Comparison of ENCODE assay signal across 8 mouse cellular contexts in genomic region chr10:127049395-127050118, GRCm38 (mm10). TPM values are rescaled to one million over a fixed set of nuclear protein-coding genes. Genes with fewer than 3 reads are reported as not detected.
DNase-seq lines count a peak whose midpoint lies in the region; ATAC-seq and TF ChIP-seq lines count a peak whose summit lies in the region.

No protein-coding gene starts in this region.

- 3% methylated on average over 29 of the region's 29 CpGs for WGBS in forebrain, embryonic 11.5 days
- 3% methylated on average over 29 of the region's 29 CpGs for WGBS in forebrain, embryonic 15.5 days
- WGBS in hindbrain, embryonic 12.5 days, result 4% methylated on average over 29 of the region's 29 CpGs
- WGBS in liver, embryonic 14.5 days (ENCODE audit: insufficient replicate concordance), result 4% methylated on average over 29 of the region's 29 CpGs

- no peak overlapping the region for H3K4me2 ChIP-seq in forebrain, embryonic 11.5 days (ENCODE audit: low read depth, low read length, severe bottlenecking)
- no peak overlapping the region for H3K4me2 ChIP-seq in forebrain, embryonic 15.5 days (replicated peaks)
- H3K4me2 ChIP-seq in hindbrain, embryonic 12.5 days (replicated peaks), result peak overlapping the region; percentile 6; the same call in 1 of the 2 replicates
- H3K4me2 ChIP-seq in liver, embryonic 14.5 days (ENCODE audit: low read depth), result peak overlapping the region; percentile 22; the same call in 1 of the 2 replicates

- no peak overlapping the region for H3K27ac ChIP-seq in forebrain, embryonic 11.5 days (ENCODE audit: low read depth, low read length)
- no peak overlapping the region for H3K27ac ChIP-seq in forebrain, embryonic 15.5 days (replicated peaks)
- H3K27ac ChIP-seq in hindbrain, embryonic 12.5 days, result no peak overlapping the region
- H3K27ac ChIP-seq in liver, embryonic 14.5 days, result no peak overlapping the region

- H3K27me3 ChIP-seq in forebrain, embryonic 11.5 days (ENCODE audit: control insufficient read depth, insufficient read depth, low read length), result peaks cover 36% of the 10 kb centered on the region
- H3K27me3 ChIP-seq in forebrain, embryonic 15.5 days, result peaks cover 41% of the 10 kb centered on the region
- H3K27me3 ChIP-seq in hindbrain, embryonic 12.5 days, result peaks cover 53% of the 10 kb centered on the region
- H3K27me3 ChIP-seq in liver, embryonic 14.5 days (ENCODE audit: control insufficient read depth, insufficient read depth, low read length), result peaks cover 49% of the 10 kb centered on the region

- TF ChIP-seq EP300 in liver, embryonic 14.5 days (IDR thresholded peaks at IDR 0.05; ENCODE audit: low read depth), result no peak

- intact Hi-C loops in left cerebral cortex, postnatal 36 days (cut with DNase I), result no loop called here

- peak overlapping the region; percentile 5; the same call in 1 of the 2 replicates for H3K4me3 ChIP-seq in forebrain, embryonic 11.5 days (ENCODE audit: low read depth, low read length)
- H3K4me3 ChIP-seq in forebrain, embryonic 15.5 days, result no peak overlapping the region
- H3K4me3 ChIP-seq in hindbrain, embryonic 12.5 days, result peak overlapping the region; percentile 7; the same call in 1 of the 2 replicates
- H3K4me3 ChIP-seq in liver, embryonic 14.5 days (ENCODE audit: insufficient read depth in 1 of 2, low read depth in 2 of 2, low read length in 2 of 2), result no peak overlapping the region

- no peaks in the 10 kb centered on the region for H3K9me3 ChIP-seq in forebrain, embryonic 11.5 days (ENCODE audit: control insufficient read depth, low read length)
- H3K9me3 ChIP-seq in forebrain, embryonic 15.5 days, result no peaks in the 10 kb centered on the region
- H3K9me3 ChIP-seq in hindbrain, embryonic 12.5 days (replicated peaks), result no peaks in the 10 kb centered on the region
- no peaks in the 10 kb centered on the region for H3K9me3 ChIP-seq in liver, embryonic 14.5 days (ENCODE audit: control insufficient read depth, low read length)

- peak; percentile 54 for DNase-seq in forebrain, embryonic 11.5 days (ENCODE audit: low spot score)
- no peak for DNase-seq in liver, embryonic 14.5 days (ENCODE audit: low read depth in 3 of 3, low spot score in 3 of 3)
- no peak for DNase-seq in ovary, adult 18-20 months (ENCODE audit: low spot score)
- DNase-seq in cerebellum, adult 11 months, result no peak
- no peak for DNase-seq in left cerebral cortex, postnatal 36 days (ENCODE audit: low spot score in 2 of 2)

- peak; percentile 54 for TF ChIP-seq CTCF in liver, embryonic 14.5 days (IDR thresholded peaks at IDR 0.05; ENCODE audit: low read depth)

- ATAC-seq in forebrain, embryonic 11.5 days (replicated peaks; ENCODE audit: low FRiP score), result no peak
- ATAC-seq in forebrain, embryonic 15.5 days (replicated peaks), result no peak
- peak; percentile 71 for ATAC-seq in CD4-positive, CD25-positive, alpha-beta regulatory T cell, adult 4 months
- no peak for ATAC-seq in hindbrain, embryonic 12.5 days (ENCODE audit: low FRiP score)
- no peak for ATAC-seq in liver, embryonic 14.5 days (ENCODE audit: insufficient read depth)

- H3K4me1 ChIP-seq in forebrain, embryonic 11.5 days (replicated peaks; ENCODE audit: control insufficient read depth, insufficient read depth, low read length), result peaks cover 6% of the 10 kb centered on the region; the same call in 1 of the 2 replicates
- H3K4me1 ChIP-seq in forebrain, embryonic 15.5 days, result peaks cover 5% of the 10 kb centered on the region
- H3K4me1 ChIP-seq in hindbrain, embryonic 12.5 days, result peaks cover 12% of the 10 kb centered on the region; the same call in 1 of the 2 replicates
- H3K4me1 ChIP-seq in liver, embryonic 14.5 days (replicated peaks; ENCODE audit: control insufficient read depth in 2 of 2, insufficient read depth in 2 of 2, low read length in 1 of 2), result no peaks in the 10 kb centered on the region

- no peak overlapping the region; the same call in 1 of the 2 replicates for H3K9ac ChIP-seq in forebrain, embryonic 11.5 days (ENCODE audit: low read length)
- no peak overlapping the region for H3K9ac ChIP-seq in forebrain, embryonic 15.5 days (replicated peaks)
- no peak overlapping the region for H3K9ac ChIP-seq in hindbrain, embryonic 12.5 days
- H3K9ac ChIP-seq in liver, embryonic 14.5 days (replicated peaks), result no peak overlapping the region

- no peaks in the 10 kb centered on the region for H3K36me3 ChIP-seq in forebrain, embryonic 11.5 days (ENCODE audit: control insufficient read depth, insufficient read depth, low read length)
- H3K36me3 ChIP-seq in forebrain, embryonic 15.5 days, result peaks cover 19% of the 10 kb centered on the region
- peaks cover 17% of the 10 kb centered on the region for H3K36me3 ChIP-seq in hindbrain, embryonic 12.5 days
- no peaks in the 10 kb centered on the region; the same call in 1 of the 2 replicates for H3K36me3 ChIP-seq in liver, embryonic 14.5 days (replicated peaks; ENCODE audit: control insufficient read depth, insufficient read depth, low read depth)

RNA-seq across cellular contexts. Expression of gene Cyp27b1, which starts 1.5 kb away (rescaled TPM):
- polyA plus RNA-seq in forebrain, embryonic 11.5 days (2014; fragmentation: Nextera tagmentation; extraction: Ambion mirVana), result 0.23 TPM in 1 of 2 replicates, not detected in the other
- polyA plus RNA-seq in forebrain, embryonic 15.5 days (2015; fragmentation: Nextera tagmentation; extraction: Ambion mirVana), result 0.11 and 0.15 TPM in 2 replicates
- under 1 TPM in 1 of 2 experiments, not detected in 1; 0.27 TPM for polyA plus RNA-seq in CD4-positive, CD25-positive, alpha-beta regulatory T cell, adult 4 months (2017; shearing (Covaris generic))
- polyA plus RNA-seq in hindbrain, embryonic 12.5 days (2016; fragmentation: Nextera tagmentation; extraction: Ambion mirVana), result 0.25 TPM in 1 of 2 replicates, not detected in the other
- polyA plus RNA-seq in liver, embryonic 14.5 days (2012; rRNA removed), result 0.07 and 0.08 TPM in 2 replicates
- polyA plus RNA-seq in liver, embryonic 14.5 days (2014; fragmentation: Nextera tagmentation; extraction: Ambion mirVana), result not detected in 2 replicates
- 1 to 10 TPM in 1 of 2 experiments, under 1 TPM in 1; 0.39 to 1.2 TPM for total RNA-seq in left cerebral cortex, postnatal 36 days (2021)

RNA-seq across cellular contexts. Expression of gene Eef1akmt3, which starts 8.2 kb away (rescaled TPM):
- polyA plus RNA-seq in forebrain, embryonic 11.5 days (2014; fragmentation: Nextera tagmentation; extraction: Ambion mirVana), result 0.11 TPM in 1 of 2 replicates, not detected in the other
- 0.14 and 0.28 TPM in 2 replicates for polyA plus RNA-seq in forebrain, embryonic 15.5 days (2015; fragmentation: Nextera tagmentation; extraction: Ambion mirVana)
- polyA plus RNA-seq in CD4-positive, CD25-positive, alpha-beta regulatory T cell, adult 4 months (2017; shearing (Covaris generic)), result under 1 TPM in 1 of 2 experiments, not detected in 1; 0.38 TPM
- 0.22 and 0.34 TPM in 2 replicates for polyA plus RNA-seq in hindbrain, embryonic 12.5 days (2016; fragmentation: Nextera tagmentation; extraction: Ambion mirVana)
- 0.08 and 0.09 TPM in 2 replicates for polyA plus RNA-seq in liver, embryonic 14.5 days (2012; rRNA removed)
- 0.04 TPM in 1 of 2 replicates, not detected in the other for polyA plus RNA-seq in liver, embryonic 14.5 days (2014; fragmentation: Nextera tagmentation; extraction: Ambion mirVana)
- not detected for total RNA-seq in left cerebral cortex, postnatal 36 days (2021)

RNA-seq across cellular contexts. Expression of gene Mettl1, which starts 8.3 kb away (rescaled TPM):
- 42.5 and 44.0 TPM in 2 replicates for polyA plus RNA-seq in forebrain, embryonic 11.5 days (2014; fragmentation: Nextera tagmentation; extraction: Ambion mirVana)
- polyA plus RNA-seq in forebrain, embryonic 15.5 days (2015; fragmentation: Nextera tagmentation; extraction: Ambion mirVana), result 20.6 and 22.7 TPM in 2 replicates
- 10 to 100 TPM; 29.9 to 30.2 TPM for polyA plus RNA-seq in CD4-positive, CD25-positive, alpha-beta regulatory T cell, adult 4 months (2017; shearing (Covaris generic))
- polyA plus RNA-seq in hindbrain, embryonic 12.5 days (2016; fragmentation: Nextera tagmentation; extraction: Ambion mirVana), result 31.8 and 34.9 TPM in 2 replicates
- polyA plus RNA-seq in liver, embryonic 14.5 days (2012; rRNA removed), result 10.6 and 12.5 TPM in 2 replicates
- 18.1 and 19.3 TPM in 2 replicates for polyA plus RNA-seq in liver, embryonic 14.5 days (2014; fragmentation: Nextera tagmentation; extraction: Ambion mirVana)
- total RNA-seq in left cerebral cortex, postnatal 36 days (2021), result 10 to 100 TPM in 1 of 2 experiments, 1 to 10 TPM in 1; 9.2 to 10.6 TPM

RNA-seq across cellular contexts. Expression of gene March9, which starts 10.4 kb away (rescaled TPM):
- 2.7 and 3.7 TPM in 2 replicates for polyA plus RNA-seq in forebrain, embryonic 11.5 days (2014; fragmentation: Nextera tagmentation; extraction: Ambion mirVana)
- polyA plus RNA-seq in forebrain, embryonic 15.5 days (2015; fragmentation: Nextera tagmentation; extraction: Ambion mirVana), result 5.6 and 7.0 TPM in 2 replicates
- polyA plus RNA-seq in CD4-positive, CD25-positive, alpha-beta regulatory T cell, adult 4 months (2017; shearing (Covaris generic)), result under 1 TPM; 0.19 to 0.73 TPM
- 5.4 and 6.1 TPM in 2 replicates for polyA plus RNA-seq in hindbrain, embryonic 12.5 days (2016; fragmentation: Nextera tagmentation; extraction: Ambion mirVana)
- polyA plus RNA-seq in liver, embryonic 14.5 days (2012; rRNA removed), result 0.07 and 0.12 TPM in 2 replicates
- not detected in 2 replicates for polyA plus RNA-seq in liver, embryonic 14.5 days (2014; fragmentation: Nextera tagmentation; extraction: Ambion mirVana)
- 10 to 100 TPM; 21.5 to 24.9 TPM for total RNA-seq in left cerebral cortex, postnatal 36 days (2021)

RNA-seq across cellular contexts. Expression of gene Cdk4, which starts 13.8 kb away (rescaled TPM):
- polyA plus RNA-seq in forebrain, embryonic 11.5 days (2014; fragmentation: Nextera tagmentation; extraction: Ambion mirVana), result 2,945 and 3,022 TPM in 2 replicates
- 1,729 and 1,809 TPM in 2 replicates for polyA plus RNA-seq in forebrain, embryonic 15.5 days (2015; fragmentation: Nextera tagmentation; extraction: Ambion mirVana)
- polyA plus RNA-seq in CD4-positive, CD25-positive, alpha-beta regulatory T cell, adult 4 months (2017; shearing (Covaris generic)), result 100 to 1,000 TPM; 294 to 347 TPM
- 1,725 and 1,814 TPM in 2 replicates for polyA plus RNA-seq in hindbrain, embryonic 12.5 days (2016; fragmentation: Nextera tagmentation; extraction: Ambion mirVana)
- 175 and 221 TPM in 2 replicates for polyA plus RNA-seq in liver, embryonic 14.5 days (2012; rRNA removed)
- 519 and 576 TPM in 2 replicates for polyA plus RNA-seq in liver, embryonic 14.5 days (2014; fragmentation: Nextera tagmentation; extraction: Ambion mirVana)
- total RNA-seq in left cerebral cortex, postnatal 36 days (2021), result 10 to 100 TPM; 76.9 to 88.1 TPM

Comparison
In these comparisons a context has a peak if more than half of its experiments do, and no peak if none do; other contexts are left out.
1. H3K4me3 ChIP-seq: peak in forebrain, embryonic 11.5 days (single experiment) and hindbrain, embryonic 12.5 days (single experiment); none in forebrain, embryonic 15.5 days (single experiment) and liver, embryonic 14.5 days (0 of 2).
2. H3K4me2 ChIP-seq: peak in hindbrain, embryonic 12.5 days (single experiment) and liver, embryonic 14.5 days (single experiment); none in forebrain, embryonic 11.5 days (single experiment) and forebrain, embryonic 15.5 days (single experiment).